Mouse (Mus musculus): ENCODE measurements at regions not wholly inside any gene's neighbourhood (a gene's known extent, or its start where the extent isn't known, plus 50 kb on each side); places are given as distances from the start of the nearest gene placed in this dataset.

DNA sequence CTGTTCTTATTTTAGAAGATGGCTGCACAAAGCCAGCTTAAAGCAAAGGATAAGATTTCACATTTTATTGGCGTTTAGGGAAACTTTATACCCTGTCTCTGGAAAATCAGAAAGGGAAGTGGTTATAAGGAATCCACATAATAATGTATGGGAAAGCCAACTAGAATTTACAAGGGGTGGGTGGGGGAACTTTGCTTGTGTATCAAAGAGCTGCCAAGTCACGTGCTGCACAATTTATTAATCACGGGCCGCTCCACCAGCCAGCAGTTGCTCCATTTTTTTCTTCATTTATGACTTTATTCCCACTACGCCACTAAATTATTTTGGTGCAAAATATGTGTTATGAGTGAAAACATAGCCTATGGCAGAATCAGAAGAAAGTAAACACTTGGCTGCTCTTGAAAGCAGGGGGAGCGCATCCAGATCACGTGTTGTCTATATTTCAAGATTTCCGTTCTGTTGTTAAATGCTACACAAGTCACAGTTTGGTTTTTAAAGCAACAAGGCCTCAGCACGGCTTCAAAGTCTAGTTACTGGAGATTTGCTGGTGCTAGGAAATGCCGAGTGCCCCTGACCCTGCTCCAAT, 123.9 kb upstream of the Ferd3l start:
- Histone ChIP-seq H3K4me3 (ENCODE audit: insufficient read depth, low read depth, low read length) (no peak overlapping the region), H3K4me1 (ENCODE audit: control insufficient read depth, insufficient read depth, insufficient read length, low read length) (no peaks in the 10 kb centered on the region), H3K27ac (replicated peaks; ENCODE audit: low read depth, low read length) (no peak overlapping the region)

DNA sequence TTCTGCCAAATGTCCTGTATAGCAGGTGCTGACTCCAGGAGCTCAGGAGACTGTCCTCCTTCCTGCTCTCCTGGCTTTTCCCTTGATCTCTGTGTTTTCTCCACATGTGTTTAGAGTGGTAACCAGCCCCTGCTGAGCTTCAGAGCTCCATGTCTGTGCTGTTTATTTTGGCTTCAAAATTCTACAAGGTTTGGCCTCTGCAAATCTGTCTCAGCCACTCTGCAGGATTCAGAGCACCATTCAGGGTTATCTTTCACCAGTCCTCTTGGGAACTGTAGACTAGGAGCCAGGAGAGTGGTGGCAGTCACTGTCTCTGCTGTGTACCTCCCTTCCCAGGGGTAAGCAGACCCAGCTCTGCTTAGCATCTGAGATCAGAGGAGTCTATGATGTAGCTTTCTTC, 102.7 kb upstream of the Ferd3l start:
- Histone ChIP-seq H3K27ac (replicated peaks; ENCODE audit: low read depth, low read length) (no peak overlapping the region), H3K4me3 (ENCODE audit: insufficient read depth, low read depth, low read length) (no peak overlapping the region), H3K4me1 (ENCODE audit: control insufficient read depth, insufficient read depth, insufficient read length, low read length) (no peaks in the 10 kb centered on the region)

DNA sequence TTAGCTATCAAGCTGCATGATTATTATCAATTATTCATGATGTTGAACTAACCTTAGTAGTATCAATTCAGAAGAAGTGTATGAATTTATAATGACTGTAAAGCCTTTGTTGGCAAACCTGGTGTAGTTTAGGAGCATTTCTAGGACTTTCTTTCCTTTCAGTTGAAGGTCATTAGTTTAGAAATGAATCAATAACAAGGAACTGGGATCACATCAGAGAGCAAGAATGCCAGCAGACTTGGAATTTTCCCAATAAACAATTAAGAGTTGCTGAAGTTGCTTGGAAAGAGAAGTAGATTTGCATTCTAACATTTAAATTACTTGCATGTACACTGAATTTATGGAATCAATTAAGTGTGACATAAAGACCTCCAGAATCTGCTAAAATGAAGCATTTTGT, 79.1 kb upstream of the Ferd3l start:
- Histone ChIP-seq H3K4me3 (ENCODE audit: insufficient read depth, low read depth, low read length) (no peak overlapping the region), H3K27ac (replicated peaks; ENCODE audit: low read depth, low read length) (no peak overlapping the region), H3K4me1 (ENCODE audit: control insufficient read depth, insufficient read depth, insufficient read length, low read length) (no peaks in the 10 kb centered on the region)

DNA sequence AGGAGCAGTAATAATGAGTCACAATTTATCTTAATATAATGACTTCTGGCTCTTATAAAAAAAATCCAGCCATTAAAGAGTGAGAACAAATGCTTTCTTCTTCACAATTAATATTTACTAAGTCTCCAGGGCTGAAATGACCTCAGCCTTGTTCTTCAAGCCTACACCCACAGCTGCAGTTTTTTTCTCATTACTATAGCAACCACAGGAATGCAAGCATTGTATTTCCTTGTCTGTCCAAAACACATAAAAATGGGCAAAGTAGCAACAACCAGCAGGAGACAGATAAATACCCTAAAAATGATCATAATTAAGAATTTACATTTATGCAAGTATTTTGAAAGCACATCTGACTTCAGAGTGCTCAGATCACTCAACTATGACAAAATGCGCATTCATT, 76.5 kb upstream of the Ferd3l start:
- Histone ChIP-seq H3K27ac (replicated peaks; ENCODE audit: low read depth, low read length) (no peak overlapping the region), H3K4me3 (ENCODE audit: insufficient read depth, low read depth, low read length) (no peak overlapping the region), H3K4me1 (ENCODE audit: control insufficient read depth, insufficient read depth, insufficient read length, low read length) (no peaks in the 10 kb centered on the region)
